Mouse (Mus musculus) MEL (cell line): Measurements from ENCODE around the gene Xpnpep2.

Experiments
- CTCF ChIP-seq, 3 experiments: IDR thresholded peaks in 2 of 3; conservative IDR thresholded peaks in 1 of 3; 2 replicates each; pipeline ENCODE4 v1.5.1; 2011 to 2012; ENCODE audit warnings: low read length in 3 of 3, low read depth in 2 of 3, mild to moderate bottlenecking in 2 of 3, improper control_type of control experiment in 1 of 3, inconsistent platforms in 1 of 3, mixed read lengths in 1 of 3, moderate library complexity in 1 of 3; ENCODE audit not compliant: control insufficient read depth in 1 of 3, insufficient read depth in 1 of 3, poor library complexity in 1 of 3, severe bottlenecking in 1 of 3
- POLR2A ChIP-seq, 2 experiments: IDR thresholded peaks; 2 replicates each; pipeline ENCODE4 v1.6.1; 2011 to 2012; ENCODE audit warnings: low read length in 2 of 2, mild to moderate bottlenecking in 2 of 2, control low read depth in 1 of 2, improper control_type of control experiment in 1 of 2, low read depth in 1 of 2, moderate library complexity in 1 of 2; ENCODE audit not compliant: control insufficient read depth in 1 of 2, insufficient read depth in 1 of 2, poor library complexity in 1 of 2

GRCm38 (mm10) chrX:48158229-48158919, 49.8 kb downstream of the Xpnpep2 start:
- TF ChIP-seq CTCF (IDR thresholded peaks at IDR 0.05 in 2 of 3, conservative IDR thresholded peaks at IDR 0.05 in 1 of 3; ENCODE audit: control insufficient read depth in 1 of 3, insufficient read depth in 1 of 3, low read depth in 2 of 3, low read length in 3 of 3, poor library complexity in 1 of 3, severe bottlenecking in 1 of 3) (no peak), POLR2A (IDR thresholded peaks at IDR 0.05; ENCODE audit: control insufficient read depth in 1 of 2, insufficient read depth in 1 of 2, low read depth in 1 of 2, low read length in 2 of 2, poor library complexity in 1 of 2) (no peak)
